Mouse (Mus musculus) lung, embryonic 15.5 days (tissue): ENCODE data around the gene Stk31. TPM values are rescaled to one million over a fixed set of nuclear protein-coding genes. Genes with fewer than 3 reads are reported as not detected.
"Not testable (repeated sequence)": the region's sequence is repeated elsewhere in the genome, so short reads cannot be mapped to it uniquely, and the experiment has no call there.

Source experiments
- ATAC-seq: fragments of 200-750 bp; cut with Nextera tagmentation; 2 replicates; pipeline ENCODE4 v1.8.0; 2017; ENCODE audit warnings: moderate number of reproducible peaks, borderline replicate concordance; ENCODE audit not compliant: low FRiP score, low TSS enrichment; ENCODE audit errors: extremely low read depth
- H3K27ac ChIP-seq: fragments of 300-500 bp; sonication (generic); 2 replicates; pipeline ENCODE4 v1.5.1; 2015; ENCODE audit warnings: moderate library complexity, mild to moderate bottlenecking, inconsistent platforms
- H3K27me3 ChIP-seq: fragments of 300-500 bp; sonication (generic); 2 replicates; pipeline ENCODE4 v1.6.1; 2015; ENCODE audit warnings: inconsistent platforms
- H3K36me3 ChIP-seq: fragments of 300-500 bp; sonication (generic); 2 replicates; pipeline ENCODE4 v1.6.1; 2015; ENCODE audit warnings: inconsistent platforms
- H3K4me1 ChIP-seq: fragments of 300-500 bp; sonication (generic); 2 replicates; pipeline ENCODE4 v1.6.1; 2015; ENCODE audit warnings: inconsistent platforms
- H3K4me2 ChIP-seq: fragments of 300-500 bp; sonication (generic); 2 replicates; pipeline ENCODE4 v1.6.1; 2015; ENCODE audit warnings: inconsistent platforms, mild to moderate bottlenecking, moderate library complexity
- H3K4me3 ChIP-seq: fragments of 300-500 bp; sonication (generic); 2 replicates; pipeline ENCODE4 v1.5.1; 2015; ENCODE audit warnings: mild to moderate bottlenecking, inconsistent platforms
- H3K9ac ChIP-seq: fragments of 300-500 bp; sonication (generic); 2 replicates; pipeline ENCODE4 v1.6.1; 2015; ENCODE audit warnings: inconsistent platforms
- H3K9me3 ChIP-seq: fragments of 300-500 bp; sonication (generic); 2 replicates; pipeline ENCODE4 v1.6.1; 2016; ENCODE audit warnings: inconsistent platforms
- WGBS: fragments of 180-500 bp; shearing (Covaris S2); methylation state at CpG from one replicate; pipeline ENCODE4 v1.1.7; 2015; 5-methylcytosine and 5-hydroxymethylcytosine counted together
- polyA plus RNA-seq: library from polyadenylated mRNA; unstranded; fragments of >200 nt; fragmentation: Nextera tagmentation; extraction: Ambion mirVana; gene quantifications from 2 replicates; pipeline ENCODE4 v1.2.1, GENCODE M21; 2015

Gene Stk31
- polyA plus RNA-seq, 1 experiment from 2014 or later: not detected

DNA sequence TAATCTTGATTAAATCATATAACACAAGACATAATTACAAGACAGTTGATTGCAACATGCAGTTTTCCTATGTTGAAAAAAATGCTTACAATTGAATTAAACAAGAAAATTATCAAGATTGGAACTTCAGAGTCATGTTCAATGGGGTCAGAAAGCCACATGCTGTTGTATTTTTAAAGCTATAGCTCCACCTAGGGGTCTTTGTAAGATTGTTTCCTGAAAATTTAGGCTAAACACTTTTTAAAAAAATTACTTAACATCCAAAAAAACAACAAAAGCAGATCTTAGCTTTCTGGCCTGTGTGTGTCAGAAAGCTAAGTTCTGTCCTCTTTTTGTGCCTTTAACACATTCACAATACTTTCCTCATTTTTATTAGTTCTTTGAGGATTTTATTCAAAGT lies 3.0 kb downstream of the Stk31 start:
- H3K4me1 ChIP-seq: no peaks in the 10 kb centered on the region
- ATAC-seq: no peak
- no peak overlapping the region for H3K9ac ChIP-seq

DNA sequence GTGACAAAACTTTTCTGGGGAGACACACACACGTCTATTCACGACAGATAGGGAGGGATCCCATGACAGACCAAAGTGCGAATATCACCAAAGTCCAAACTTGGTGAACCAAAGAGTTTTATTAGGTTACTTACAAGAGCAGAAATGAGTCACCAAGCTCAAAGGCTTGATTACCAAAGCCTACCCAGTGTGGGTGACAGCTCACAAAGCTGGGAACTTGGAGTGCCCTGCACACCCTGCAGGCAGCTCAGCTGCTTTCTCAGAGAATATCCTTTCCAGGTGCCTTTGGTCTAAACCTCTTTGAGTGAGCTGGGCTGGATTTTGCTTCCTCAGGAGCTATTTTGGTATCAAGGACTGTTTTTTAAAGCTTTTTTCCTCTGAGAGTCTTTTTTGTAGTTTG lies 15.4 kb downstream of the Stk31 start:
- Histone ChIP-seq H3K36me3 (no peaks in the 10 kb centered on the region), H3K9me3 (no peaks in the 10 kb centered on the region), H3K27ac (no peak overlapping the region), H3K9ac (no peak overlapping the region), H3K27me3 (no peaks in the 10 kb centered on the region), H3K4me3 (no peak overlapping the region), H3K4me1 (no peaks in the 10 kb centered on the region), H3K4me2 (no peak overlapping the region)
- 77% methylated on average over 3 of the region's 3 CpGs for WGBS
- ATAC-seq: no peak

More for the DNA sequence above, 3.0 kb downstream of the Stk31 start:
- Histone ChIP-seq H3K27me3 (no peaks in the 10 kb centered on the region), H3K4me2 (no peak overlapping the region), H3K27ac (no peak overlapping the region), H3K9me3 (no peaks in the 10 kb centered on the region), H3K4me3 (no peak overlapping the region), H3K36me3 (no peaks in the 10 kb centered on the region)

DNA sequence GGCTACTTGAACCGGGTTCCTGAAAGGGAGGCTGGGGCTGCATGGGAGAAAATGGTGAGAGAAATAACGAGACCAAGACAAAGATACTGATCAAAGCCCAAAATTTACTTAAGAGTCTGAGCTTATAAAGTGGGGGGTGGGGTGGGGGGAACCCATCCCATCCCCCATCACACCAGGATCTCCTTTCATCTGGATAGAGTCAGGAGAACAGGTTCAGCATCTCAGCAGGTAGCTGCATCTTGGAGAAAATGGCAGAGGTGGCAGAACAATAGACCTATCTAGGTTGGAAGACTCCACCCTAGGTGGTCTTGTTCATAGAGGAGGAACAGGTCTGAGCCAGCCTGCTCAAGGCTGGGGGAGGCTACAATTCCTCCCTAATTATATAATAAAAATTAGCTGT lies 17.6 kb downstream of the Stk31 start:
- H3K27ac ChIP-seq, H3K4me2 ChIP-seq, H3K27me3 ChIP-seq, H3K36me3 ChIP-seq, H3K4me3 ChIP-seq, H3K9me3 ChIP-seq, ATAC-seq, H3K9ac ChIP-seq, H3K4me1 ChIP-seq: not testable (repeated sequence)
- WGBS: 62% methylated on average over 2 of the region's 2 CpGs

DNA sequence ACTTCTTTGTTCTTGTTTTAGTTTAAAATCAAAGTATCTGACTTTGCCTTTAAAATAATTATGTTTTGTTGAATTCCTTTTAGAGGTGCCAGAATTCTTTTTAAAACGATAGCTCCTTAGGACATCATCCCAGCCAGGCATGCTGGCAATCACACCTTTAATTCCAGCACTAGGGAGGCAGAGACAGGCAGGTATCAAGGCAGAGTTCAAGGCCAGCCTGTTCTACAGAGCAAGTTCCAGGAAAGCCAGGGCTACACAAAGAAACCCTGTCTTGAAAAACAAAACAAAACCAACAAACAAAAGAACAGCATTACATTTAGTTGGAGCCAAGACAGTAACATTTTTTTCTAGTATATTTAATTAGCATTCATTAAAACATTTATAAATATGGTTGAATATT lies 20.6 kb downstream of the Stk31 start:
- 80% methylated on average over 1 of the region's 1 CpGs for WGBS

DNA sequence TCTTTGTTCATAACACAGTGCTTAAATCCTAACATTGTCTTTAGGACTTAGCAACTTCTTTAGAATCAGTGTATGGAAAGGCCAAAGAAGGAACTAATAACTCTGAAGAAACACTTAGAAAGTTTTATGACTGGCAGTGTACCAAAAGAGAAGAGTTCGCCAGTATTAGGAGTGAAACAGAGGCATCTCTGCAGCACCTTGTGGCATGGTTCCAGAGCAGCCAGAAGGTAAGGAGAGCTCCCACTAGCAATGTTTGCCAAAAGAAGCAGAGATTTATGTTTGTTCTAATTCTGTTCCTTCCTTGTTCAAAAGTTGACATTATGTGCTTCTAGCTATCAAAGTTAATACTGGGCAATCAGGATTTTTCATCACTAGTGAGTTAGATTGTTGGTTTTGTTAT lies 41.9 kb downstream of the Stk31 start:
- 45% methylated on average over 1 of the region's 1 CpGs for WGBS
- Histone ChIP-seq H3K4me2 (no peak overlapping the region), H3K4me3 (no peak overlapping the region), H3K9me3 (no peaks in the 10 kb centered on the region), H3K4me1 (no peaks in the 10 kb centered on the region), H3K27me3 (no peaks in the 10 kb centered on the region), H3K27ac (no peak overlapping the region), H3K9ac (no peak overlapping the region), H3K36me3 (no peaks in the 10 kb centered on the region)
- no peak for ATAC-seq

More for the DNA sequence above, 20.6 kb downstream of the Stk31 start:
- Histone ChIP-seq H3K4me3 (no peak overlapping the region), H3K36me3 (no peaks in the 10 kb centered on the region), H3K4me1 (no peaks in the 10 kb centered on the region), H3K27me3 (no peaks in the 10 kb centered on the region), H3K9me3 (no peaks in the 10 kb centered on the region), H3K9ac (no peak overlapping the region), H3K4me2 (no peak overlapping the region), H3K27ac (no peak overlapping the region)
- no peak for ATAC-seq

DNA sequence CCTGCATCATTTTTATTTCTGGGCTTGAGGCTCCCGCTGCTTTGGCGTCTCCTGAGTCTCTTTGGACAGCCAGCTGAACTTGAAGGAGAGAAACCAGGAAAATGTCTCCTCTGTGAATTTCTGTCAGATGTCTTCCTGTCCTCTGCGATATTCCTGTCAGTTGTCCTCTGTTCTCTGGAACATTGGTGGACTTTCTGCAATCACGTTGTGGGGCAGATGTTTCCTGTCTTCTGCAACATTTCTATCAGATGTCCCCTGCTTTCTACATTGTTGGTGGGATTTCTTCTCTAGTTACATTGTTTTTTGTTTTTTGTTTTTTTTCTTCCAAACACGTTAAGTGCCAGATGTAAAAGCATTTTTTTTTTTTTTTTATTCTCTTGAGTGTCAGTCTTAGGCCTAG lies 62.7 kb downstream of the Stk31 start:
- Histone ChIP-seq H3K27me3 (no peaks in the 10 kb centered on the region), H3K27ac (no peak overlapping the region), H3K4me1 (no peaks in the 10 kb centered on the region), H3K9ac (no peak overlapping the region), H3K9me3 (no peaks in the 10 kb centered on the region), H3K4me3 (no peak overlapping the region), H3K36me3 (no peaks in the 10 kb centered on the region), H3K4me2 (no peak overlapping the region)
- WGBS: 45% methylated on average over 5 of the region's 5 CpGs
- ATAC-seq: no peak

DNA sequence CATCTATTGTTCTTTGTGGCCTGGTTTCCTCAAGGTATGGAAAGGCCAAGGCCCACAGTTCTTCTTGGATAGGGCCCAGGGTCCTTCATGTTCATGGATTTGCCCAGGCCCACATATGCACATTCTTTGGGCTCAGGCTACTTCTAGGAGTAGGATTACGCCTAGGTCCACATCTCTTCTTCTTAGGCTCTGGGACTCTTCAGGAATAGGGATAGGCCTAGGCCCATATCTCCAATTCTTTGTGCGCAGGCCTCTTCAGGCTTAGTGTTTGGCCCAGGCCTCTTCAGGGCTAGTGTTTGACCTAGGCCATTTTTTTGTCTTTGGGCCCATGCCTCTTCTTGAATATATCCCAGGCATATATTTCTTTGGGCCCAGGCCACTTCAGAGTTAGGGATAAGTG lies 87.8 kb downstream of the Stk31 start:
- Histone ChIP-seq H3K27ac (no peak overlapping the region), H3K36me3 (no peaks in the 10 kb centered on the region), H3K4me3 (no peak overlapping the region), H3K27me3 (no peaks in the 10 kb centered on the region), H3K9me3 (no peaks in the 10 kb centered on the region), H3K4me1 (no peaks in the 10 kb centered on the region), H3K9ac (no peak overlapping the region), H3K4me2 (no peak overlapping the region)
- no peak for ATAC-seq
- WGBS: 95% methylated on average over 2 of the region's 2 CpGs

DNA sequence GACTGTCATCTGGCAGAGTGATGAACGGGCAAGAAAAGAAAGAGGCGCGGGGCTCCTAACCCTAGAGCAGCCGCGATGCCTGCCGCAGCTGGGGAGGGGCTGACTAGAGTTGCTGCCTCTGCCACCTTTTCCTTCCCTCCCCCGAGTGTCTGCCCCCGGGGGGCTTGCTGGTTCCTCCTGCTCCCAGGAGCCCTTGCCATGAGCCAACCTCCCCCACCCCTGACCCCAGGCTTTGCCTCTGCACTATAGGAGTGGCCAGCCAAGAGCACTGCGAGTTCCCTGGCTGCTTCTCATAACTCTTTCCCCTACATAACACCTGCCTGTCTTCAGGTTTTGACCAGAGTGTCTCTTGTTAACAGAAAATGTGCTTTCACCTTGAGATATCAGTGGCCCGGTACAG lies 96.1 kb downstream of the Stk31 start:
- Histone ChIP-seq H3K4me2 (no peak overlapping the region), H3K27ac (no peak overlapping the region), H3K9me3 (no peaks in the 10 kb centered on the region), H3K4me1 (no peaks in the 10 kb centered on the region), H3K4me3 (no peak overlapping the region), H3K9ac (no peak overlapping the region), H3K27me3 (no peaks in the 10 kb centered on the region), H3K36me3 (no peaks in the 10 kb centered on the region)
- 82% methylated on average over 10 of the region's 10 CpGs for WGBS
- no peak for ATAC-seq

DNA sequence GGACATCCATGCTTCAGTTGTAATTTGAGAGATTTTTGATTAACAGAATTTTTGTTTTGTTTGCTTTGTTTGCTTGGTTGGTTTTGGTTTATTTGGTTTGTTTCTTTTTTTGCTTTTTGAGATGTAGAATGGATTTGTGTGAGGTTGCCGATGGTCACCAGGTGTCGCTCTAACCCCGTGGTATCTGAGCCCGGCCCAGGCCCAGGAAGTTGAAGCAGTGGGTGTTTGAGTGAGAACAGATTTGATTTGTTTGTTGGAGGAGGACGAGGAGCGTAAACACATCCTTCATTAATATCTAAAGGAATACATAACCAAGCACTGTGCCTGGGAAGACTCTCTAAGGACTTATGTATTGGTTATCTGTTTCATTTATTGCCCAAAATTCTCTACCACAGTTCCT lies 123.6 kb downstream of the Stk31 start:
- WGBS: 3% methylated on average over 6 of the region's 6 CpGs
- Histone ChIP-seq H3K36me3 (no peaks in the 10 kb centered on the region), H3K27me3 (no peaks in the 10 kb centered on the region), H3K9ac (no peak overlapping the region), H3K4me3 (no peak overlapping the region), H3K4me1 (no peaks in the 10 kb centered on the region), H3K9me3 (no peaks in the 10 kb centered on the region), H3K27ac (no peak overlapping the region), H3K4me2 (no peak overlapping the region)
- ATAC-seq: no peak

Other genes starting within 250 kb of the Stk31 start
- gene Igf2bp3, start 180.6 kb upstream of the Stk31 start, polyA plus RNA-seq: 46.5 and 50.5 TPM in 2 replicates
- 113 TPM in 2 replicates for gene Tra2a, start 131.6 kb upstream of the Stk31 start, polyA plus RNA-seq
- gene Ccdc126, start 76.3 kb upstream of the Stk31 start, polyA plus RNA-seq: 12.2 and 13.4 TPM in 2 replicates
- gene Fam221a, start 27.9 kb upstream of the Stk31 start, polyA plus RNA-seq: 11.1 and 11.6 TPM in 2 replicates